Mouse (Mus musculus) G1E-ER4 (cell line): Measurements from ENCODE around the gene Tle4. TPM values are rescaled to one million over a fixed set of nuclear protein-coding genes. Genes with fewer than 3 reads are reported as not detected.

Source experiments
- GATA1 ChIP-seq: IDR thresholded peaks from one replicate; pipeline ENCODE4 v1.8.0; 2012; ENCODE audit warnings: low read length, inconsistent platforms
- polyA plus RNA-seq: library from polyadenylated mRNA; stranded (reverse); fragments of >175 nt; gene quantifications from 2 replicates; pipeline ENCODE4 v1.2.3, GENCODE M21; 2012

Tle4 gene
- polyA plus RNA-seq, 1 experiment: 5.2 TPM

- TF ChIP-seq GATA1: no peak
Observed at GRCm38 (mm10) chr19:14566564-14567021, 31.3 kb downstream of the Tle4 start.

- TF ChIP-seq GATA1: no peak
Observed at GRCm38 (mm10) chr19:14565424-14566069, 32.3 kb downstream of the Tle4 start.

- no peak for TF ChIP-seq GATA1
Observed at GRCm38 (mm10) chr19:14563273-14563959, 34.4 kb downstream of the Tle4 start.

GRCm38 (mm10) chr19:14547871-14548270, 50.0 kb downstream of the Tle4 start:
- no peak for TF ChIP-seq GATA1

- TF ChIP-seq GATA1: no peak
Observed at GRCm38 (mm10) chr19:14547133-14547842, 50.6 kb downstream of the Tle4 start.

- TF ChIP-seq GATA1: no peak
Observed at GRCm38 (mm10) chr19:14545485-14545884, 52.4 kb downstream of the Tle4 start.

GRCm38 (mm10) chr19:14543305-14543704, 54.5 kb downstream of the Tle4 start:
- no peak for TF ChIP-seq GATA1

- no peak for TF ChIP-seq GATA1
Observed at GRCm38 (mm10) chr19:14540678-14541077, 57.2 kb downstream of the Tle4 start.

- no peak for TF ChIP-seq GATA1
Observed at GRCm38 (mm10) chr19:14536676-14537075, 61.2 kb downstream of the Tle4 start.

GRCm38 (mm10) chr19:14534447-14534846, 63.4 kb downstream of the Tle4 start:
- TF ChIP-seq GATA1: no peak

GRCm38 (mm10) chr19:14532861-14533260, 65.0 kb downstream of the Tle4 start:
- no peak for TF ChIP-seq GATA1

GRCm38 (mm10) chr19:14520098-14520802, 77.6 kb downstream of the Tle4 start:
- no peak for TF ChIP-seq GATA1

- TF ChIP-seq GATA1: no peak
Observed at GRCm38 (mm10) chr19:14519186-14519585, 78.7 kb downstream of the Tle4 start.

- no peak for TF ChIP-seq GATA1
Observed at GRCm38 (mm10) chr19:14518438-14519044, 79.3 kb downstream of the Tle4 start.

GRCm38 (mm10) chr19:14516420-14516819, 81.4 kb downstream of the Tle4 start:
- TF ChIP-seq GATA1: no peak

- TF ChIP-seq GATA1: no peak
Observed at GRCm38 (mm10) chr19:14508819-14509218, 89.0 kb downstream of the Tle4 start.
